Mouse (Mus musculus): ENCODE results near the gene Slc10a7. TPM values are rescaled to one million over a fixed set of nuclear protein-coding genes. Genes with fewer than 3 reads are reported as not detected.
"Not testable (repeated sequence)": the region's sequence is repeated elsewhere in the genome, so short reads cannot be mapped to it uniquely, and the experiment has no call there.

Slc10a7 gene
- polyA plus RNA-seq, 2 experiments, result 3.3 to 4.4 TPM

DNA sequence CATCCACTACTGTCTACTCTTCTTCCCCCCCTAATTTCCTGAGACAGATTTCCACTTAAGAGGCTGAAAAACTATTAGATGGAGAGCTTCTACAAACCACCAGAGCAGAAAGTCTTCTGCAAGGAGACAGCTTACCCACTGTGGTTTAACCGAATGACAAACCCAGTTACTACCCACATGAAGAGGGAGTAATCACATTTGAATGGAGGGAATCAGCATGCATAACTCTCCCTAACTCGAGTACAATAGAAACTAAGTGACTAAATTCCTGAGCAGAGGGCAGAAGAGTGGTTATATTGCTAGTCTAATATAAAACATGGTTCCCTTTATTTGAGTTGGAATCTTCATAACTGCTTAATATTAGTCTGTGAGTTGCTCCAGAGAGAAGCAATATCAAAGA is 16.1 kb upstream of the Slc10a7 start:
- 32% methylated on average over 2 of the region's 2 CpGs for WGBS (ENCODE audit: insufficient replicate concordance)
- Histone ChIP-seq H3K36me3 (replicated peaks; ENCODE audit: control insufficient read depth, insufficient read depth, low read depth) (no peaks in the 10 kb centered on the region), H3K9me3 (ENCODE audit: control insufficient read depth, low read length) (no peaks in the 10 kb centered on the region), H3K27ac (no peak overlapping the region), H3K4me1 (replicated peaks; ENCODE audit: control insufficient read depth in 2 of 2, insufficient read depth in 2 of 2, low read length in 1 of 2) (no peaks in the 10 kb centered on the region), H3K4me2 (ENCODE audit: low read depth) (no peak overlapping the region), H3K9ac (replicated peaks) (no peak overlapping the region), H3K4me3 (ENCODE audit: insufficient read depth in 1 of 2, low read depth in 2 of 2, low read length in 2 of 2) (no peak overlapping the region), H3K27me3 (ENCODE audit: control insufficient read depth, insufficient read depth, low read length) (no peaks in the 10 kb centered on the region)
- DNase-seq (ENCODE audit: low read depth in 3 of 3, low spot score in 3 of 3) (no peak), ATAC-seq (ENCODE audit: insufficient read depth) (no peak)
- TF ChIP-seq EP300 (IDR thresholded peaks at IDR 0.05; ENCODE audit: low read depth) (no peak), CTCF (IDR thresholded peaks at IDR 0.05; ENCODE audit: low read depth) (no peak)

DNA sequence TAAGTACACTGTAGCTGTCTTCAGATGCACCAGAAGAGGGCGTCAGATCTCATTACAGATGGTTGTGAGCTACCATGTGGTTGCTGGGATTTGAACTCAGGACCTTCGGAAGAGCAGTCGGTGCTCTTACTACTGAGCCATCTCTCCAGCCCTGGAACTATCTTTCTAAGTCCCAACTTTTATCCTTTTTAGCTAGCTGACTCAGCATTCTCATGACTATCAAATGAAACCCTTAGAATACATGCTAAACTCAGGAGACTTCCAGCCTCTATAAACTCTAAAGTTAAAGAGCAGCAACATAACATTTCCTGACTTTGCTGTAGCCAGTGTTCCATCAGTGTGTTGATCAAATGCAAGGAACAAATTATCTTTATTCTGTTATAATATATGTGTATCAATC is 12.9 kb upstream of the Slc10a7 start:
- H3K9ac ChIP-seq (replicated peaks); H3K36me3 ChIP-seq (replicated peaks; ENCODE audit: control insufficient read depth, insufficient read depth, low read depth); H3K27ac ChIP-seq; H3K4me3 ChIP-seq (ENCODE audit: insufficient read depth in 1 of 2, low read depth in 2 of 2, low read length in 2 of 2); H3K9me3 ChIP-seq (ENCODE audit: control insufficient read depth, low read length); DNase-seq (ENCODE audit: low read depth in 3 of 3, low spot score in 3 of 3); H3K4me1 ChIP-seq (replicated peaks; ENCODE audit: control insufficient read depth in 2 of 2, insufficient read depth in 2 of 2, low read length in 1 of 2); H3K27me3 ChIP-seq (ENCODE audit: control insufficient read depth, insufficient read depth, low read length); ATAC-seq (ENCODE audit: insufficient read depth); H3K4me2 ChIP-seq (ENCODE audit: low read depth): not testable (repeated sequence)
- 75% methylated on average over 3 of the region's 3 CpGs for WGBS (ENCODE audit: insufficient replicate concordance)

DNA sequence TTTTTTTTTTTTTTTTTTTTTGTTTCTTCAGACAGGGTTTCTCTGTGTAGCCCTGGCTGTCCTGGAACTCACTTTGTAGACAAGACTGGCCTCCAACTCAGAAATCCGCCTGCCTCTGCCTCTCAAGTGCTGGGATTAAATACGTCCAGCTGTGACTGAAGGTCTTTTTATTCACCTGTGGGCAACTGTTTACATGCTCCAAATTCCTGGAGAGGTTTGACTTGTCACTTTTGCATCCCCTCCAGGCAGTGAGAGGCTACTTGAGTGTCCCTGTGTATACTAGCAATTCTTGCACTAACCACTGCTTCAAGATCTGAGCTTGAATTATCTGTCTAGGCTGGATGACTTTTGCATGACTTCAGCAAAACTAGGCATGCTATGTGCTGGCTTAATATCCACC is 6.4 kb upstream of the Slc10a7 start:
- no peak overlapping the region for H3K27ac ChIP-seq
- no peak overlapping the region for H3K4me3 ChIP-seq (ENCODE audit: insufficient read depth in 1 of 2, low read depth in 2 of 2, low read length in 2 of 2)
- H3K9me3 ChIP-seq (ENCODE audit: control insufficient read depth, low read length), result no peaks in the 10 kb centered on the region
- ATAC-seq (ENCODE audit: insufficient read depth), result no peak
- WGBS (ENCODE audit: insufficient replicate concordance), result 84% methylated on average over 2 of the region's 2 CpGs
- DNase-seq (ENCODE audit: low read depth in 3 of 3, low spot score in 3 of 3), result no peak
- H3K4me2 ChIP-seq (ENCODE audit: low read depth), result no peak overlapping the region
- H3K9ac ChIP-seq (replicated peaks), result no peak overlapping the region
- peaks cover 16% of the 10 kb centered on the region for H3K36me3 ChIP-seq (replicated peaks; ENCODE audit: control insufficient read depth, insufficient read depth, low read depth)
- no peak for TF ChIP-seq EP300 (IDR thresholded peaks at IDR 0.05; ENCODE audit: low read depth)
- no peak for TF ChIP-seq CTCF (IDR thresholded peaks at IDR 0.05; ENCODE audit: low read depth)
- H3K4me1 ChIP-seq (replicated peaks; ENCODE audit: control insufficient read depth in 2 of 2, insufficient read depth in 2 of 2, low read length in 1 of 2), result peaks cover 3 to 7% of the 10 kb centered on the region in 2 experiments; a peak in 3 of 4 replicates
- H3K27me3 ChIP-seq (ENCODE audit: control insufficient read depth, insufficient read depth, low read length), result no peaks in the 10 kb centered on the region

DNA sequence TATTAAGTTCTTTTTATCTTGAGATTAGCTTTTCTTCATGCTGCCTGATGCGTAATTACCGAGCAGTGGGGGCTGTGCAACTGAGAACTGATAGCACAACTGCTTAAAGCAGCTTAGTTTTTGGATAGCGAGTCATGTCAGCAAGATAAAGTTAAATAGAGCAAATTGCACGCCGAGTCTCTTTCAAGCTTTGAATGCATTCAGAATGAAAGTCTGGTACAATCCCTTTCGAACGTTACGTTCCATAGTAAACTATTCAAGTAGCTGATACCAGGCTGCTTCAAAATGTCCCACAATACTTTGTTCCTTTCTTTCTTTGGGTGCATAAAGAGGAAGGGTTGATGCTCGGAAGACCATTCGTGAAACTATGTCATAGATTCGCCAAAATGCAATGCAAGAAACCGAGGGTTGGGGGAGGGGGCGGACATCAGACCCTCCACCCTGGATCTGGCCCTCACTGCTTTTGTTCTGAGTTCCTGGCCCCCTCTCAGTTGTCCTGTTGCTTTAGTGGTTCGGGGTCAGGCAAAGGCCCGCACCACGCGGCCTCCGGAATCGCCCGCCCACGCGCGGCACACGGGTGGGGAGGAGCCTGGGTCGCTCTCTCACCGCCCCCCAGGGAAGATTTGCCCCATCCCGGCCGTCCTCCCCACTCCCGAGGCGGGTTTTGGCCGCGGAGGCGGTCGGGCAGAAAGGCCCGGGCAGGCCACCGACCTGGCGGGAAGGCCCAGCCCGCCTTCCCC is 997 bp upstream of the Slc10a7 start:
- DNase-seq (ENCODE audit: low read depth in 3 of 3, low spot score in 3 of 3) (peak; percentile 25 to 35 (median 33)), ATAC-seq (ENCODE audit: insufficient read depth) (peak; percentile 54)
- Histone ChIP-seq H3K9me3 (ENCODE audit: control insufficient read depth, low read length) (no peaks in the 10 kb centered on the region), H3K4me2 (ENCODE audit: low read depth) (peak overlapping the region; percentile 84), H3K9ac (replicated peaks) (peak overlapping the region; percentile 88), H3K4me1 (replicated peaks; ENCODE audit: control insufficient read depth in 2 of 2, insufficient read depth in 2 of 2, low read length in 1 of 2) (peaks cover 7 to 9% of the 10 kb centered on the region in 2 experiments; a peak in 3 of 4 replicates), H3K36me3 (replicated peaks; ENCODE audit: control insufficient read depth, insufficient read depth, low read depth) (peaks cover 16% of the 10 kb centered on the region), H3K4me3 (ENCODE audit: insufficient read depth in 1 of 2, low read depth in 2 of 2, low read length in 2 of 2) (peak overlapping the region; percentile 94 to 98), H3K27ac (peak overlapping the region; percentile 38), H3K27me3 (ENCODE audit: control insufficient read depth, insufficient read depth, low read length) (no peaks in the 10 kb centered on the region)
- TF ChIP-seq CTCF (IDR thresholded peaks at IDR 0.05; ENCODE audit: low read depth) (no peak), EP300 (IDR thresholded peaks at IDR 0.05; ENCODE audit: low read depth) (no peak)
- under 1% methylated on average over 36 of the region's 38 CpGs for WGBS (ENCODE audit: insufficient replicate concordance)

DNA sequence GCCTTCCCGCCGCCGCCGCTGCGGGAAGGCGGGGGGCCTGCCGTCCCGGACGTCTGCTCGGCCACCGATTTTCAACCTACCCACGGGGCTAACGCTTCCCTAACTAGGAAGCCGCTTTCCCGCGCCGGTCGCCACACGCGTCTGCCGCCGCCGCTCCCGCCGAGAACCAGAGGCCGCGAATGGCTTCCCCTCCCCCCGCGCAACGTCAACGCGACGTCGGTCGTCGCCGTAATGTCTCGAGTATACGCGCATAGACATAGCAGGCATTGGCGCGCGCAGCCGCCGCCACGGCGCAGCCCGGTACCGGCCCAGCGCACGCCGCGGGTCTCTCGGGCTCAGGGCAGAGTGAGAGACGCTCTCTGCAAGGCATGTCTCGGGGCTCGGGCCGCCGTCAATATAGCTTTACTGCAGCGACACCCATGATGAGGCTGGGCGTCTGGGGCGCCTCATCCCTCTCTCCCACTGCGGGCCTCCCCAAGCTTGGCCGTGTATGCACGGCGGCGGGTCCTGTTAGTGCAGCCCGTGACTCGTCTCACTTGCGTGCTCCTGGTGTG is 350 bp upstream of the Slc10a7 start, which contains the start of gene Rbmxl1:
TSS of gene Rbmxl1 (minus strand) at position 180 of the 554 bp plus-strand sequence.
- H3K36me3 ChIP-seq (replicated peaks; ENCODE audit: control insufficient read depth, insufficient read depth, low read depth), result peaks cover 15% of the 10 kb centered on the region
- H3K9me3 ChIP-seq (ENCODE audit: control insufficient read depth, low read length), result no peaks in the 10 kb centered on the region
- DNase-seq (ENCODE audit: low read depth in 3 of 3, low spot score in 3 of 3), result peak; percentile 70 to 75 (median 71)
- H3K4me3 ChIP-seq (ENCODE audit: insufficient read depth in 1 of 2, low read depth in 2 of 2, low read length in 2 of 2), result peak within 1 kb of the TSS; percentile 94 to 98
- TF ChIP-seq CTCF (IDR thresholded peaks at IDR 0.05; ENCODE audit: low read depth) (0 out of 2 replicates have a peak, but pooled peaks have one; percentile 6), EP300 (IDR thresholded peaks at IDR 0.05; ENCODE audit: low read depth) (no peak)
- no peaks in the 10 kb centered on the region for H3K27me3 ChIP-seq (ENCODE audit: control insufficient read depth, insufficient read depth, low read length)
- peak within 1 kb of the TSS; percentile 89 for H3K27ac ChIP-seq
- H3K4me2 ChIP-seq (ENCODE audit: low read depth), result peak within 1 kb of the TSS; percentile 84
- peak; percentile 92 for ATAC-seq (ENCODE audit: insufficient read depth)
- WGBS (ENCODE audit: insufficient replicate concordance), result under 1% methylated on average over 62 of the region's 70 CpGs
- peak within 1 kb of the TSS; percentile 88 for H3K9ac ChIP-seq (replicated peaks)
- peaks cover 7 to 9% of the 10 kb centered on the region in 2 experiments; a peak in 3 of 4 replicates for H3K4me1 ChIP-seq (replicated peaks; ENCODE audit: control insufficient read depth in 2 of 2, insufficient read depth in 2 of 2, low read length in 1 of 2)

Measured in liver, embryonic 14.5 days (tissue).